Mouse (Mus musculus) limb, embryonic 11.5 days (tissue): ENCODE measurements at regions not wholly inside any gene's neighbourhood (a gene's known extent, or its start where the extent isn't known, plus 50 kb on each side); places are given as distances from the start of the nearest gene placed in this dataset.

Source experiments
- ATAC-seq: fragments of 200-750 bp; cut with Nextera tagmentation; 2 replicates; pipeline ENCODE4 v1.8.0; 2017; ENCODE audit warnings: low read depth; ENCODE audit not compliant: insufficient number of reproducible peaks, low FRiP score, low TSS enrichment
- DNase-seq: peaks from one replicate; pipeline ENCODE4 v3.0.0-alpha.2; 2015; ENCODE audit warnings: low spot score
- H3K27ac ChIP-seq: fragments of 300-500 bp; sonication (generic); replicated peaks from 2 replicates; pipeline ENCODE4 v1.5.1; 2014; ENCODE audit warnings: low read depth, mild to moderate bottlenecking, low read length
- H3K27me3 ChIP-seq: fragments of 300-500 bp; sonication (generic); 2 replicates; pipeline ENCODE4 v1.6.1; 2014; ENCODE audit warnings: mild to moderate bottlenecking, low read length, mixed read lengths; ENCODE audit not compliant: control insufficient read depth, insufficient read depth
- H3K36me3 ChIP-seq: fragments of 300-500 bp; sonication (generic); 2 replicates; pipeline ENCODE4 v1.6.1; 2014; ENCODE audit warnings: mild to moderate bottlenecking, low read length, moderate library complexity, mixed read lengths; ENCODE audit not compliant: control insufficient read depth, insufficient read depth
- H3K4me1 ChIP-seq: fragments of 300-500 bp; sonication (generic); 2 replicates; pipeline ENCODE4 v1.6.1; 2014; ENCODE audit warnings: low read length, mixed read lengths; ENCODE audit not compliant: control insufficient read depth, insufficient read depth
- H3K4me2 ChIP-seq: fragments of 300-500 bp; sonication (generic); 2 replicates; pipeline ENCODE4 v1.6.1; 2014; ENCODE audit warnings: low read depth, mild to moderate bottlenecking, moderate library complexity; ENCODE audit not compliant: severe bottlenecking
- H3K4me3 ChIP-seq: fragments of 300-500 bp; sonication (generic); 2 replicates; pipeline ENCODE4 v1.5.1; 2014; ENCODE audit warnings: low read depth, low read length
- H3K9ac ChIP-seq: fragments of 300-500 bp; sonication (generic); 2 replicates; pipeline ENCODE4 v1.6.1; 2014; ENCODE audit warnings: mild to moderate bottlenecking, low read length
- H3K9me3 ChIP-seq: fragments of 300-500 bp; sonication (generic); 2 replicates; pipeline ENCODE4 v1.6.1; 2016; ENCODE audit warnings: low read length; ENCODE audit not compliant: control insufficient read depth
- WGBS: fragments of 180-500 bp; shearing (Covaris S2); extraction: QIAGEN DNeasy Blood & Tissue Kit; methylation state at CpG from one replicate; pipeline ENCODE4 v1.1.7; 2014; 5-methylcytosine and 5-hydroxymethylcytosine counted together

- WGBS = 47% methylated on average over 6 of the region's 6 CpGs
- no peak for DNase-seq
Observed at GRCm38 (mm10) chr2:47424910-47425309, 1389.0 kb upstream of the Acvr2a start.

GRCm38 (mm10) chr2:47429843-47430242, 1384.1 kb upstream of the Acvr2a start:
- Histone ChIP-seq H3K9me3 (no peaks in the 10 kb centered on the region), H3K4me1 (no peaks in the 10 kb centered on the region), H3K4me2 (no peak overlapping the region), H3K36me3 (no peaks in the 10 kb centered on the region), H3K4me3 (no peak overlapping the region), H3K9ac (no peak overlapping the region), H3K27me3 (no peaks in the 10 kb centered on the region), H3K27ac (no peak overlapping the region)
- DNase-seq (no peak), ATAC-seq (no peak)
- WGBS = 29% methylated on average over 2 of the region's 2 CpGs

More at GRCm38 (mm10) chr2:47424910-47425309, 1389.0 kb upstream of the Acvr2a start:
- H3K36me3 ChIP-seq = no peaks in the 10 kb centered on the region
- H3K4me2 ChIP-seq = no peak overlapping the region
- H3K27me3 ChIP-seq = no peaks in the 10 kb centered on the region
- no peaks in the 10 kb centered on the region for H3K9me3 ChIP-seq
- no peak overlapping the region for H3K4me3 ChIP-seq
- H3K9ac ChIP-seq = no peak overlapping the region
- H3K4me1 ChIP-seq = no peaks in the 10 kb centered on the region
- no peak overlapping the region for H3K27ac ChIP-seq
- ATAC-seq = no peak

- Histone ChIP-seq H3K27ac (no peak overlapping the region), H3K9me3 (no peaks in the 10 kb centered on the region), H3K36me3 (no peaks in the 10 kb centered on the region), H3K4me3 (no peak overlapping the region), H3K4me1 (no peaks in the 10 kb centered on the region), H3K9ac (no peak overlapping the region), H3K4me2 (no peak overlapping the region), H3K27me3 (no peaks in the 10 kb centered on the region)
- no peak for DNase-seq
- ATAC-seq = no peak
- WGBS = 65% methylated on average over 4 of the region's 4 CpGs
Observed at GRCm38 (mm10) chr2:47466043-47466442, 1347.9 kb upstream of the Acvr2a start.

GRCm38 (mm10) chr2:47491874-47492539, 1321.9 kb upstream of the Acvr2a start:
- WGBS = 17% methylated on average over 5 of the region's 5 CpGs
- DNase-seq = peak; percentile 60

More at GRCm38 (mm10) chr2:47491874-47492539, 1321.9 kb upstream of the Acvr2a start:
- no peak overlapping the region for H3K27ac ChIP-seq
- H3K4me3 ChIP-seq = no peak overlapping the region
- H3K27me3 ChIP-seq = no peaks in the 10 kb centered on the region
- H3K4me2 ChIP-seq = no peak overlapping the region
- H3K36me3 ChIP-seq = no peaks in the 10 kb centered on the region
- ATAC-seq = no peak
- no peaks in the 10 kb centered on the region for H3K9me3 ChIP-seq
- H3K9ac ChIP-seq = no peak overlapping the region
- no peaks in the 10 kb centered on the region for H3K4me1 ChIP-seq
